Mouse (Mus musculus) kidney, postnatal 25 days (tissue): ENCODE measurements around the gene Cyth2.

Source experiments
- DNase-seq, 2 experiments: peaks; one replicate each; pipeline ENCODE4 v3.0.0; 2021; ENCODE audit warnings: mixed read lengths in 2 of 2

Cyth2 gene

GRCm38 (mm10) chr7:45813787-45814779 is at the start of gene Cyth2:
TSS of gene Cyth2 (minus strand) at chr7:45814581.
- DNase-seq = peak; percentile 99 to 100

GRCm38 (mm10) chr7:45862804-45863203 is 48.4 kb upstream of the Cyth2 start:
- DNase-seq = no peak

DNA sequence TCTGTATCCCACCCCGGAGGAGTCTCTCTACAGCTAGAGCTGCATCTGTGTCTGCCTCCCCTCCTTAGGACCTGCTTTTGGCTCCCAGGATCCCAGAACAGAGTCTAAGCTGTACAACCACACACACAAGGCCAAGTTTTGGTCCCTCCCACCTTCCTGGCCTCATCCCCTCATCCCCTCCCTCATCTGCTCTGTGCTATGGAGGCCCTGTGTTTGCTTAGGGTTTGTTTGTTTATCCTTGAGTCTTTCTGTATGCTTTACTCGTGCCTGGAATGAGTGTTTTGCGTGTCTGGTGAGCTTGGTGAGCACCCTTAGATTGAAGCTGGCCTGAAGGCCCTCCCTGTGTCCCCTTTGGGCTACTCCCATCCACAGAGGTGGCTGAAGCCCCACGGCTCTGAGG is 44.6 kb upstream of the Cyth2 start:
- no peak for DNase-seq

DNA sequence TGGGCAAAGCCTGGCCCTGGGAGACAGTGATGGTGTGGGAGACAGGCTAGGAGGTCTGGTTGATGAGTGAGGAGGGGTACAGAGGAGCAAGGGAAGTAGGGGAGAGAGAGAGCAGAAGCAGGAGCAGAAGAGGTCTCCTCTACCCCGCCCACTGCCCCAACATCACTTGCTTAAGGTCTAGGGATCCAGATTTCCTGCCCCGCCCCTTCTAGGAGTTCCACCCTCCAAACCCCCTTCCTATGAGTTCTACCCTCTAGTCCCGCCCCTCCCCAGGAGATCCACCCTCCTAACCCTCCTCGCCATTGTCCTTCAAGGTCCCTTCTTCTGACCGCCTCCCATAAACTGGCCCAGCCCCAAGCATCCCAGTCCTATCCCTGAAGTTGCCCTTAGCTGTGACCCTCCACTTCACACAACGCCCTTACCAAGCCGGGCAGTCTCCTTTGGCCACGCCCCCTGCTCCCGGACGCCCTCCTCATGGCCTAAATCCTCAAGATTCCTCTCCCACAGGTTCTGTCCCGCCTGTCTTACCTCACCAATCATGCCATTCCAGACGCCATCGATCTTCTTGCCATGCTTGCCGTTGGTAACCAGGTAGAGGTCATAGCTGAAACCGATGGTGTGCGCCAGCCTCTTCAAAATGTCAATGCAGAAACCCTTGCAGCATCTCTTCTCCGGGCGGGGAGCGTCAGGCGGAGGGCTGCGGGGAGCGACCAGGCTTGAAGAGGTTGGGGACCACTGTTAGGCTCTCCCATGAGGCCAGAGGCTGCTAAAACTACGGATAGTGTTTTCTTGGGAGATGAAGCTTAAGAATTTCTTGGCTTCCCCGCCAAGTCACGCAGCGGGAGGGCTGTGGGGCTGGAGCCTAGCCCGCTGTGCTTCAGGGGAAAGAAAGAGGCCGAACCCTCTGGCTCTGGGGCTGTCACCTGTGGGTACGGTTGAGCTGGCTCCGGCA is 42.8 kb upstream of the Cyth2 start:
- peak in 1 of 2 experiments; percentile 17 for DNase-seq

DNA sequence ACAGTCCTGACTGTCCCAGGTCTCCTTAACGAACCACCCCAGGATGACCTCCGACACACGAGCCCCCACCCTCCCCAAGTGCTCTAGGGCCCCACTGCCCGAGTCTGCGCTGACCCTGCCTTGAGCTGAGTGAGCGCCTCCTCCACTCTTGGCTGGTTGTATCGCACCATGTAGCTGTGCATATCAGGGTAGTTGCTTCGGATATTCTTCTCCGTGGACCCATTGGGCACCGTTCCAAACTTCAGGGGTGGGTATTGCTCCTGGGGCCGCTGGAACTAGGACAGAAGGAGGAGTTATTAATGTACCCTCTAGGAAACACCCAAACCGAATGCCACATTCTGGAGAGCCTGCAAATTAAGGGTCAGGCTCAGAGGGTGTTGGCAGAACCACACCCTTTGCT is 38.7 kb upstream of the Cyth2 start:
- DNase-seq = no peak

DNA sequence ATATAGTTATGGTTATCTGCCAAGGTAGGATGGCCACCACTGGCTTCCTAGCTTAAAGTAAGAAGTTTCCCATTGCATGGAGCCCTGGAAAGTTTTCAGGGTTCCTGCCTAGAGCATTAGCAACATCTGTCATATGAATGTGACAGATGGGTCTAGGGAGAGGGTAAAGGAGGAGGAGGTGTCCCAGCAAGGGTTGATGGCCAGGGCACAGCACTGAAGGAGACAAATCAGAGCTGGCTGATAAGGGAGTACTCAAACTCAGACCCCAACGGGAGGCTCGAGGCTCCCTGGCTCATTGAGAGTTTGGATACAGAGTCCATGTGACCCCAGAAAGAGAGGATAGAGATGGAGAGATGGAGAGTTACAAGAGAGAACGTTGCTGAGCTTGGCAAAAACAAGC is 36.3 kb upstream of the Cyth2 start:
- no peak for DNase-seq

DNA sequence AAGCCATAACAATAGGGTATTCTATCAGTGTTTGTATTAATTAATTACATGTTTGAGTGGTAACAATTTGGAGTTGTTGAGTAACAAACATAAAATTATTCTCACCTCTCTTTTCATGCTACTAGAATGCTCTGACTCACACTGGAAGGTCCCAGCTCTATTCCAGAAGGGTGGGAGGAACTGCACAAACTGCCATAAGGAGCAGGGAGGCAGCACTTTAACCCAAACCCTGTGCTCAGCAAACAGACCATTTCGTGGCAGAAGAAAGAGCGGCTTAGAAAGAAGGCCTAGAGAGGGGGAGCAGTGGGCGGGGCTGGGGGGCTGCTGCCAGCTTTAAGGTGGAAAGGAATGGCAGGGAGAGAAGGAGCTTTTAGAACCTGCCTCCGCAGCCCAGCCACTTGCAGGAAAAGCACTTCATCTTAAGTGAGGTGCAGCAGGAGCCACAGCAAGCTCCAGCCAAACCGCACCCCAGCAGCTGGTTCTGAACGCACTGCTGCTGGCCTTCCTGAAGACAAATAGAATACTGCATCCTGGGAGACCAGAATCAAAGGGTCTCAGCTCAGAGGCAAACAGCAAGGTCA is 34.2 kb upstream of the Cyth2 start:
- DNase-seq = no peak

DNA sequence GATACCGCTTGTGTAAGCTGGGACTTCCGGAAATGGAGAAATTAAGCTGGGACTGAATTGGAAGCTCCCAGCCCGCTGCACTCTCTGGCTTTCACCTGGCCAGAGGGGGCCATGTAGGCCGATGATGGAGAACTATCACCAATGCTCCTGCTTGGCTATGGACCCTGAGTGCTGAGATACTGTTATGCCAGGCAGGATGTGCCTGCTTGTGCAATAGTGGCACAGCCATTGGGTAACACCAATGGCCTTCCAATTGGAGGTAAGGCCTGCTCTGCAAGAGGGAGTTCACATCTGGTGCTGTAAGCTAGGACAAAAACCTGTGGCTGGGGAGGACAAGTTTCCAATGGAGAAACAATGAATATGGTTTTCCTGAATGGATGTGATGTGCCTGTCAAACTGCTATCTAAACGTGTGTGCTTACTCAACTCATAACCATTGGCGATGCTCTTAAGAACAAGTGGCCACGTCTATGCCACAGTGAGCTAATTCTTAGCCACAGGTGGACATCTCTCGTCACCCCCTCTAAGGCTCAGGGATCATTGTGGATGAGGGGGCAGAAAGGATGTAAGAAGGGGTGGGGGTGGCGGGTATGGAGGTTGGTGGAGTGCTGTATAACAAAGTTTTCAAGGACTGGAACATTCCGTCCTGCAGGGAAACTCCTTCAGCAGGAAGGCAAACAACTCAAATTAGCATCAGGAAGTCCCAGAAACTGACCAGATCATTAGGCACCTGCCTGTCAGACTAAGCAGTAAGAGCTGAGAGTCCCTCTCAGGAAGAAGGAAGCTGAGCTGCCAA is 28.8 kb upstream of the Cyth2 start:
- DNase-seq = no peak

- no peak for DNase-seq
Observed at GRCm38 (mm10) chr7:45833924-45834323, 19.5 kb upstream of the Cyth2 start.

- peak; percentile 20 to 61 for DNase-seq
Observed at GRCm38 (mm10) chr7:45833148-45833790, 18.9 kb upstream of the Cyth2 start.

- no peak for DNase-seq
Observed at GRCm38 (mm10) chr7:45832428-45832827, 18.0 kb upstream of the Cyth2 start.

- DNase-seq = no peak
Observed at GRCm38 (mm10) chr7:45831128-45831525, 16.7 kb upstream of the Cyth2 start.

- DNase-seq = peak; percentile 88 to 94
Observed at GRCm38 (mm10) chr7:45830427-45831127, 16.2 kb upstream of the Cyth2 start, which contains the start of gene Grwd1. TSS of gene Grwd1 (minus strand) at chr7:45830944.

DNA sequence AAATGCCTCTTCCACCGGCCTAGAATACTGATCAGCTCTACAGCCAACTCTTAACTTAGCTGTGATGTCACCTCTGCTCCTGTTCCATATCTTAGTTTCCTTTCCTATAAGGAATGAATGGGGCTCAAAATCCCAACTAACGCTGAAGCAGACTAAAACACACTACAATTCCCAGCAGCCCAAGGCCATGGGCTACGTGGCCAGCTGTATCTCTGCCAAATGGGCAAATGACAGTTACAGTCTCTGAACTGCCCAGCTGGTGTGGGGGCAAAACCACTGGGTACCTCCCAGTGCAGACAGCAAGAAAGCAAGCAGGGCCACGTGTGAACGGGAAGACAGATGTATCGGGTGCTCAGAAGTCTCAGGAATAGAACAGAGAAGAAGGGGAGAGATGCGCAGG is 12.2 kb upstream of the Cyth2 start:
- no peak for DNase-seq

DNA sequence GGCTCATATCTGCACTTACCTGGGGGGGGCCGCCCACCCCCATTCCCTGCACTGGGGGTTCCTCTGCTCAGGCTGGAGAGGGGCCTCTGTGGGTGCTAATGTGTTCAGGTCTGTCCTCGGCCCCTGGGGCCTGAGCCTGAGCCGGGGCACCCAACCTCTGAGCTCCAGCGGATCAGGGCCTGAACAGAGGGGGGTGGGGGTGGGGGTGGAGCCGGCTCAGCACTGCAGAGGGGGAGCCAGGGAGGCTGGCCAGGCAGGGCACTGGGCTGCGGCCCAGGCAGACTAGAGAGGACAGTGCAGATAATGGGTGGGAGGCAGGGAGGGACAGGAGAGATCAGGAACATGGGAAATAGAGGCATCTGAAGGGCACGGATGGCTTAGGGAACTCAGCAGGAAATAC is 10.2 kb upstream of the Cyth2 start, which contains the start of gene Kcnj14:
Kcnj14 (minus strand) TSS at position 185 of the 400 bp plus-strand sequence.
- DNase-seq = no peak

DNA sequence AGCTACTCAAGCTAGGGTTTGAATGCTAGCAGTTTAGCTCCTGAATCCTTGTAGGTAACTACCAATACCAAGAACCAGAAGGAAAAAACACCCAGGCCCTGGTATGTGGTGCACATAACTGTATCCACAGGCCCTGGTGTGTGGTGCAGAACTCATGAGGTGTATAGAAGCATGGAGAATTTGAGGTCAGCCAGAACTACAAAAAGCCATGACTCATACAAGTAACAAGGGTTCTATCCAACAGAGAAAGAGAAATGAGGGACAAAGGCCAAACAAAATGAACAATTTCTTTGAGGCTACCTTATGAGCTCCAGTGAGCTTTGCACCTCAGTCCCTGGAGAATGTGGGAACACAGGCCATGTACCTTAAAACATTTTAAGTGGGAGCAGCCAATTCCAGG is 6.5 kb upstream of the Cyth2 start:
- no peak for DNase-seq

- no peak for DNase-seq
Observed at GRCm38 (mm10) chr7:45819843-45820242, 5.5 kb upstream of the Cyth2 start.

GRCm38 (mm10) chr7:45815984-45816351 is 1.6 kb upstream of the Cyth2 start:
- DNase-seq = no peak

- no peak for DNase-seq
Observed at GRCm38 (mm10) chr7:45815323-45815983, 1.1 kb upstream of the Cyth2 start.

DNA sequence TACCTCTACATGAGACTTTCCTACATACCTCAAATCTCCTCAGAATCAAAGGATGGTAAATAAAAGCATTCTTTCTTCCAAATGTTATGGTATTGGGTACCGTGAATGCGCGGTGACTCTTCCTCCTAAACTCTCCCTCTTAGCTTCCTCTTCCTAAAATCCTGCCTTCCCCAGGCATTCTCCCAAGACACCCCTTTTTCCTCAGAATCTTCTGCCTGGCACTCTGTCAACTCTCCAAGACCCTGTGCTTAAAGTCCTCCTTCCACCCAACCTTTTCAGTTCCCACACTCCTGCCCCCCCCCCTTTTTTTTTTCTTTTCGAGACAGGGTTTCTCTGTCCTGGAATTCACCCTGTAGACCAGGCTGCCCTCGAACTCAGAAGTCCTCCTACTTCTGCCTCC is 460 bp upstream of the Cyth2 start:
- DNase-seq = no peak
